Mouse (Mus musculus): ENCODE results near the gene Tesmin. TPM values are rescaled to one million over a fixed set of nuclear protein-coding genes. Genes with fewer than 3 reads are reported as not detected.

Gene Tesmin
- polyA plus RNA-seq, 1 experiment from 2014 or later: 0.57 TPM

- H3K36me3 ChIP-seq: no peaks in the 10 kb centered on the region
- H3K9me3 ChIP-seq: no peaks in the 10 kb centered on the region
- peaks cover 35% of the 10 kb centered on the region for H3K27me3 ChIP-seq (replicated peaks)
- no peak overlapping the region for H3K4me3 ChIP-seq
- H3K4me2 ChIP-seq: no peak overlapping the region
- no peak for ATAC-seq (ENCODE audit: extremely low read depth, insufficient number of reproducible peaks, low FRiP score, low TSS enrichment)
- H3K9ac ChIP-seq: no peak overlapping the region
- no peak overlapping the region for H3K27ac ChIP-seq (replicated peaks)
- no peaks in the 10 kb centered on the region for H3K4me1 ChIP-seq
- 66% methylated on average over 5 of the region's 5 CpGs for WGBS
Observed at GRCm38 (mm10) chr19:3440667-3441066, 52.0 kb downstream of the Tesmin start.

- Histone ChIP-seq H3K36me3 (no peaks in the 10 kb centered on the region), H3K27me3 (replicated peaks) (peaks cover 35% of the 10 kb centered on the region), H3K4me2 (no peak overlapping the region), H3K9me3 (no peaks in the 10 kb centered on the region), H3K4me1 (no peaks in the 10 kb centered on the region), H3K9ac (no peak overlapping the region), H3K4me3 (no peak overlapping the region), H3K27ac (replicated peaks) (no peak overlapping the region)
- 71% methylated on average over 10 of the region's 10 CpGs for WGBS
- ATAC-seq (ENCODE audit: extremely low read depth, insufficient number of reproducible peaks, low FRiP score, low TSS enrichment): no peak
Observed at GRCm38 (mm10) chr19:3441092-3441491, 52.4 kb downstream of the Tesmin start.

GRCm38 (mm10) chr19:3447348-3447747 lies 58.7 kb downstream of the Tesmin start:
- H3K4me1 ChIP-seq: peaks cover 9% of the 10 kb centered on the region
- no peak overlapping the region for H3K4me2 ChIP-seq
- no peak overlapping the region for H3K27ac ChIP-seq (replicated peaks)
- no peaks in the 10 kb centered on the region for H3K36me3 ChIP-seq
- H3K27me3 ChIP-seq (replicated peaks): peaks cover 4% of the 10 kb centered on the region
- no peak overlapping the region for H3K9ac ChIP-seq
- H3K9me3 ChIP-seq: no peaks in the 10 kb centered on the region
- H3K4me3 ChIP-seq: no peak overlapping the region
- ATAC-seq (ENCODE audit: extremely low read depth, insufficient number of reproducible peaks, low FRiP score, low TSS enrichment): no peak
- WGBS: 57% methylated on average over 3 of the region's 3 CpGs

- H3K4me2 ChIP-seq: no peak overlapping the region
- H3K4me3 ChIP-seq: no peak overlapping the region
- 64% methylated on average over 3 of the region's 3 CpGs for WGBS
- H3K9me3 ChIP-seq: no peaks in the 10 kb centered on the region
- H3K27ac ChIP-seq (replicated peaks): no peak overlapping the region
- H3K9ac ChIP-seq: no peak overlapping the region
- peaks cover 15% of the 10 kb centered on the region for H3K36me3 ChIP-seq
- no peak for ATAC-seq (ENCODE audit: extremely low read depth, insufficient number of reproducible peaks, low FRiP score, low TSS enrichment)
- no peaks in the 10 kb centered on the region; the same call in 1 of the 2 replicates for H3K27me3 ChIP-seq (replicated peaks)
- peaks cover 9% of the 10 kb centered on the region for H3K4me1 ChIP-seq
Observed at GRCm38 (mm10) chr19:3449248-3449647, 60.6 kb downstream of the Tesmin start.

- Histone ChIP-seq H3K4me2 (no peak overlapping the region), H3K9me3 (no peaks in the 10 kb centered on the region), H3K4me3 (no peak overlapping the region), H3K27ac (replicated peaks) (no peak overlapping the region), H3K36me3 (peaks cover 30% of the 10 kb centered on the region), H3K9ac (no peak overlapping the region), H3K4me1 (peaks cover 9% of the 10 kb centered on the region), H3K27me3 (replicated peaks) (no peaks in the 10 kb centered on the region)
- WGBS: 86% methylated on average over 3 of the region's 3 CpGs
- no peak for ATAC-seq (ENCODE audit: extremely low read depth, insufficient number of reproducible peaks, low FRiP score, low TSS enrichment)
Observed at GRCm38 (mm10) chr19:3450714-3451113, 62.1 kb downstream of the Tesmin start.

- Histone ChIP-seq H3K27me3 (replicated peaks) (no peaks in the 10 kb centered on the region), H3K27ac (replicated peaks) (no peak overlapping the region), H3K9me3 (no peaks in the 10 kb centered on the region), H3K9ac (no peak overlapping the region), H3K4me1 (peaks cover 9% of the 10 kb centered on the region), H3K36me3 (peaks cover 35% of the 10 kb centered on the region), H3K4me3 (no peak overlapping the region), H3K4me2 (no peak overlapping the region)
- ATAC-seq (ENCODE audit: extremely low read depth, insufficient number of reproducible peaks, low FRiP score, low TSS enrichment): no peak
- 28% methylated on average over 6 of the region's 6 CpGs for WGBS
Observed at GRCm38 (mm10) chr19:3451170-3451569, 62.5 kb downstream of the Tesmin start.

GRCm38 (mm10) chr19:3451649-3452048 lies 63.0 kb downstream of the Tesmin start:
- Histone ChIP-seq H3K4me2 (no peak overlapping the region), H3K27me3 (replicated peaks) (no peaks in the 10 kb centered on the region), H3K27ac (replicated peaks) (no peak overlapping the region), H3K36me3 (peaks cover 39% of the 10 kb centered on the region), H3K4me3 (no peak overlapping the region), H3K9ac (no peak overlapping the region), H3K9me3 (no peaks in the 10 kb centered on the region), H3K4me1 (peaks cover 9% of the 10 kb centered on the region)
- WGBS: 48% methylated on average over 6 of the region's 6 CpGs
- ATAC-seq (ENCODE audit: extremely low read depth, insufficient number of reproducible peaks, low FRiP score, low TSS enrichment): no peak

Other genes starting within 250 kb of the Tesmin start
- gene Mrpl21, start 106.0 kb upstream of the Tesmin start, polyA plus RNA-seq (2015; fragmentation: Nextera tagmentation; extraction: Ambion mirVana): 93.0 and 103 TPM in 2 replicates
- gene Ighmbp2, start 105.8 kb upstream of the Tesmin start, polyA plus RNA-seq (2015; fragmentation: Nextera tagmentation; extraction: Ambion mirVana): 5.8 TPM in 2 replicates
- gene Cpt1a, start 66.5 kb upstream of the Tesmin start, polyA plus RNA-seq (2015; fragmentation: Nextera tagmentation; extraction: Ambion mirVana): 23.1 and 23.8 TPM in 2 replicates
- gene Gal, start 25.7 kb downstream of the Tesmin start, polyA plus RNA-seq (2015; fragmentation: Nextera tagmentation; extraction: Ambion mirVana): 5.5 and 7.0 TPM in 2 replicates
- gene Ppp6r3, start 186.9 kb downstream of the Tesmin start, polyA plus RNA-seq (2015; fragmentation: Nextera tagmentation; extraction: Ambion mirVana): 42.0 and 46.1 TPM in 2 replicates